Mouse (Mus musculus): Measurements from ENCODE around the gene Pycard. TPM values are rescaled to one million over a fixed set of nuclear protein-coding genes. Genes with fewer than 3 reads are reported as not detected.
A peak's percentile ranks its signal among the peaks of the same experiment; 100 is the strongest.

The Pycard gene
- polyA plus RNA-seq, 2 experiments = 59.3 to 132 TPM

- no peak overlapping the region for H3K4me3 ChIP-seq (replicated peaks; ENCODE audit: low read length)
- H3K27ac ChIP-seq (replicated peaks; ENCODE audit: low read depth, low read length) = no peak overlapping the region
- DNase-seq (ENCODE audit: low spot score) (peak; percentile 23), ATAC-seq (ENCODE audit: low FRiP score, low read depth) (no peak; the same call in 1 of the 2 replicates)
- H3K4me2 ChIP-seq (replicated peaks; ENCODE audit: low read depth, low read length, severe bottlenecking) = no peak overlapping the region
- no peak for TF ChIP-seq POLR2A (IDR thresholded peaks at IDR 0.05; ENCODE audit: borderline replicate concordance, extremely low read depth, insufficient read depth, insufficient read length)
- no peaks in the 10 kb centered on the region for H3K36me3 ChIP-seq (ENCODE audit: control insufficient read depth, insufficient read depth, low read length)
- no peak overlapping the region for H3K9ac ChIP-seq (ENCODE audit: low read depth, low read length, severe bottlenecking)
- no peaks in the 10 kb centered on the region for H3K4me1 ChIP-seq (ENCODE audit: control insufficient read depth, insufficient read depth, low read length)
- WGBS = 36% methylated on average over 9 of the region's 9 CpGs
- no peaks in the 10 kb centered on the region for H3K9me3 ChIP-seq (ENCODE audit: control insufficient read depth, low read length)
- H3K27me3 ChIP-seq (ENCODE audit: control insufficient read depth, insufficient read depth, low read length) = no peaks in the 10 kb centered on the region
Observed at GRCm38 (mm10) chr7:128031403-128031976, 37.8 kb upstream of the Pycard start.

- H3K9ac ChIP-seq (ENCODE audit: low read depth, low read length, severe bottlenecking) = no peak overlapping the region
- 71% methylated on average over 4 of the region's 4 CpGs for WGBS
- no peak overlapping the region for H3K4me2 ChIP-seq (replicated peaks; ENCODE audit: low read depth, low read length, severe bottlenecking)
- no peak overlapping the region for H3K4me3 ChIP-seq (replicated peaks; ENCODE audit: low read length)
- DNase-seq (ENCODE audit: low spot score) = no peak
- no peaks in the 10 kb centered on the region for H3K4me1 ChIP-seq (ENCODE audit: control insufficient read depth, insufficient read depth, low read length)
- no peaks in the 10 kb centered on the region for H3K27me3 ChIP-seq (ENCODE audit: control insufficient read depth, insufficient read depth, low read length)
- ATAC-seq (ENCODE audit: low FRiP score, low read depth) = no peak
- no peak for TF ChIP-seq POLR2A (IDR thresholded peaks at IDR 0.05; ENCODE audit: borderline replicate concordance, extremely low read depth, insufficient read depth, insufficient read length)
- H3K36me3 ChIP-seq (ENCODE audit: control insufficient read depth, insufficient read depth, low read length) = no peaks in the 10 kb centered on the region
- H3K27ac ChIP-seq (replicated peaks; ENCODE audit: low read depth, low read length) = no peak overlapping the region
- no peaks in the 10 kb centered on the region for H3K9me3 ChIP-seq (ENCODE audit: control insufficient read depth, low read length)
Observed at GRCm38 (mm10) chr7:128025381-128025780, 31.7 kb upstream of the Pycard start.

- Histone ChIP-seq H3K27ac (replicated peaks; ENCODE audit: low read depth, low read length) (no peak overlapping the region), H3K4me1 (ENCODE audit: control insufficient read depth, insufficient read depth, low read length) (no peaks in the 10 kb centered on the region), H3K9ac (ENCODE audit: low read depth, low read length, severe bottlenecking) (no peak overlapping the region), H3K9me3 (ENCODE audit: control insufficient read depth, low read length) (no peaks in the 10 kb centered on the region), H3K4me2 (replicated peaks; ENCODE audit: low read depth, low read length, severe bottlenecking) (no peak overlapping the region), H3K4me3 (replicated peaks; ENCODE audit: low read length) (no peak overlapping the region), H3K36me3 (ENCODE audit: control insufficient read depth, insufficient read depth, low read length) (no peaks in the 10 kb centered on the region), H3K27me3 (ENCODE audit: control insufficient read depth, insufficient read depth, low read length) (no peaks in the 10 kb centered on the region)
- DNase-seq (ENCODE audit: low spot score) (no peak), ATAC-seq (ENCODE audit: low FRiP score, low read depth) (no peak)
- 84% methylated on average over 4 of the region's 4 CpGs for WGBS
- no peak for TF ChIP-seq POLR2A (IDR thresholded peaks at IDR 0.05; ENCODE audit: borderline replicate concordance, extremely low read depth, insufficient read depth, insufficient read length)
Observed at GRCm38 (mm10) chr7:128024932-128025331, 31.3 kb upstream of the Pycard start.

GRCm38 (mm10) chr7:128024364-128024763 lies 30.7 kb upstream of the Pycard start:
- Histone ChIP-seq H3K27ac (replicated peaks; ENCODE audit: low read depth, low read length) (no peak overlapping the region), H3K27me3 (ENCODE audit: control insufficient read depth, insufficient read depth, low read length) (no peaks in the 10 kb centered on the region), H3K9me3 (ENCODE audit: control insufficient read depth, low read length) (no peaks in the 10 kb centered on the region), H3K9ac (ENCODE audit: low read depth, low read length, severe bottlenecking) (no peak overlapping the region), H3K4me3 (replicated peaks; ENCODE audit: low read length) (no peak overlapping the region), H3K4me1 (ENCODE audit: control insufficient read depth, insufficient read depth, low read length) (no peaks in the 10 kb centered on the region), H3K4me2 (replicated peaks; ENCODE audit: low read depth, low read length, severe bottlenecking) (no peak overlapping the region), H3K36me3 (ENCODE audit: control insufficient read depth, insufficient read depth, low read length) (no peaks in the 10 kb centered on the region)
- TF ChIP-seq POLR2A (IDR thresholded peaks at IDR 0.05; ENCODE audit: borderline replicate concordance, extremely low read depth, insufficient read depth, insufficient read length) = no peak
- DNase-seq (ENCODE audit: low spot score) (no peak), ATAC-seq (ENCODE audit: low FRiP score, low read depth) (no peak)
- 91% methylated on average over 9 of the region's 9 CpGs for WGBS

- H3K4me1 ChIP-seq (ENCODE audit: control insufficient read depth, insufficient read depth, low read length) = no peaks in the 10 kb centered on the region
- no peaks in the 10 kb centered on the region for H3K9me3 ChIP-seq (ENCODE audit: control insufficient read depth, low read length)
- WGBS = 85% methylated on average over 4 of the region's 4 CpGs
Observed at GRCm38 (mm10) chr7:128023565-128023964, 29.9 kb upstream of the Pycard start.

More at GRCm38 (mm10) chr7:128023565-128023964, 29.9 kb upstream of the Pycard start:
- H3K36me3 ChIP-seq (ENCODE audit: control insufficient read depth, insufficient read depth, low read length) = no peaks in the 10 kb centered on the region
- ATAC-seq (ENCODE audit: low FRiP score, low read depth) (no peak), DNase-seq (ENCODE audit: low spot score) (no peak)
- no peak overlapping the region for H3K9ac ChIP-seq (ENCODE audit: low read depth, low read length, severe bottlenecking)
- no peak overlapping the region for H3K27ac ChIP-seq (replicated peaks; ENCODE audit: low read depth, low read length)
- H3K4me3 ChIP-seq (replicated peaks; ENCODE audit: low read length) = no peak overlapping the region
- no peak for TF ChIP-seq POLR2A (IDR thresholded peaks at IDR 0.05; ENCODE audit: borderline replicate concordance, extremely low read depth, insufficient read depth, insufficient read length)
- no peaks in the 10 kb centered on the region for H3K27me3 ChIP-seq (ENCODE audit: control insufficient read depth, insufficient read depth, low read length)
- H3K4me2 ChIP-seq (replicated peaks; ENCODE audit: low read depth, low read length, severe bottlenecking) = no peak overlapping the region
